Mouse (Mus musculus): ENCODE data around the gene Scgb1a1. TPM values are rescaled to one million over a fixed set of nuclear protein-coding genes. Genes with fewer than 3 reads are reported as not detected.

The Scgb1a1 gene
- polyA plus RNA-seq, 1 experiment = not detected

DNA sequence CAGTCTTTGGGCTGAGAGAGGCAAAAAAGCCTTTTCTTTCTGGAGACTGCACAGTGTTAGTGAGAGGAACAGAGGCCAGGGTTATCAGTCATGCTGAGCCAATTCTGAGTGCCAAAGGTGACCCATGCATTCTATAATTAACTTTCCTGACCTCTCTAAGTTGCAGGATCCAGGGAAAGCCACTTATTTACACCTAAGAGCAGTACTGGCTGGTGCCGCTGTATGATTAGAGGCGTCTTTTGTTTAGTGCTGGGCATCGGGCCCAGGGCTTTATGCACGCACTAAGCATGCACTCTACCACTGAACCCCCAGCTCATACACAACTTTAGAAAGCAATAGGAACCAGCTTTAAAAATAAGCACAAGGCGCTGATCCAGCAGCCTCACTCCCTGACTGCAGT, 29.5 kb upstream of the Scgb1a1 start:
- TF ChIP-seq CTCF (IDR thresholded peaks at IDR 0.05; ENCODE audit: borderline replicate concordance, insufficient read depth, low read length) (no peak), POLR2A (IDR thresholded peaks at IDR 0.05; ENCODE audit: low read depth, low read length) (no peak)
- Histone ChIP-seq H3K27ac (ENCODE audit: insufficient read depth, low read length) (no peak overlapping the region), H3K4me3 (ENCODE audit: insufficient read depth, low read length) (no peak overlapping the region), H3K4me1 (ENCODE audit: control insufficient read depth, insufficient read depth, low read length) (no peaks in the 10 kb centered on the region)

DNA sequence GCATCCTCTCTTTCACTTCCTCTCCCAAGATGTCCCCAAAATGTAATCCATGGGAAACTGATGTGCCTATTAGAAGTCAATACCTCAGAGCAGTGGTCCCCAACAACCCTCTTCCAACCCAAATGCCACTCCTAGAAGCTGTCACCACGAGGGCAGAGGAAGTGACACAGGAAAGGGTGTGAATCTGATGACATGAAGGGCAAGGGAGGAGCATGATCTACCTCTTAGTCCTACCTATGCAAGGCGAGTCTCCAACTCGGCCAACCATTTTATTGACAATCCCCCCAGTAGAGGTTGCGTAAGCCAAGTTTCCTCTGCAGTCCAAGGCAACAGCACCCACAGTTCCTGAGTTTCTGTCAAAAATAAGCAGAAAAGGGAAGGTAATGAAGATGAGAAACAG, 28.5 kb upstream of the Scgb1a1 start:
- no peak overlapping the region for H3K27ac ChIP-seq (ENCODE audit: insufficient read depth, low read length)
- TF ChIP-seq CTCF (IDR thresholded peaks at IDR 0.05; ENCODE audit: borderline replicate concordance, insufficient read depth, low read length) (no peak), POLR2A (IDR thresholded peaks at IDR 0.05; ENCODE audit: low read depth, low read length) (no peak)
- H3K4me1 ChIP-seq (ENCODE audit: control insufficient read depth, insufficient read depth, low read length) = no peaks in the 10 kb centered on the region
- no peak overlapping the region for H3K4me3 ChIP-seq (ENCODE audit: insufficient read depth, low read length)

GRCm38 (mm10) chr19:9112043-9112442, 24.3 kb upstream of the Scgb1a1 start:
- Histone ChIP-seq H3K4me3 (ENCODE audit: insufficient read depth, low read length) (no peak overlapping the region), H3K4me1 (ENCODE audit: control insufficient read depth, insufficient read depth, low read length) (0 out of 2 replicates have a peak, but pooled peaks cover 4% of the 10 kb centered on the region), H3K27ac (ENCODE audit: insufficient read depth, low read length) (no peak overlapping the region)
- no peak for TF ChIP-seq CTCF (IDR thresholded peaks at IDR 0.05; ENCODE audit: borderline replicate concordance, insufficient read depth, low read length)
- TF ChIP-seq POLR2A (IDR thresholded peaks at IDR 0.05; ENCODE audit: low read depth, low read length) = no peak

GRCm38 (mm10) chr19:9110182-9110869, 22.6 kb upstream of the Scgb1a1 start:
- Histone ChIP-seq H3K27ac (ENCODE audit: insufficient read depth, low read length) (no peak overlapping the region), H3K4me1 (ENCODE audit: control insufficient read depth, insufficient read depth, low read length) (0 out of 2 replicates have a peak, but pooled peaks cover 11% of the 10 kb centered on the region), H3K4me3 (ENCODE audit: insufficient read depth, low read length) (no peak overlapping the region)
- no peak for TF ChIP-seq CTCF (IDR thresholded peaks at IDR 0.05; ENCODE audit: borderline replicate concordance, insufficient read depth, low read length)
- TF ChIP-seq POLR2A (IDR thresholded peaks at IDR 0.05; ENCODE audit: low read depth, low read length) = no peak

DNA sequence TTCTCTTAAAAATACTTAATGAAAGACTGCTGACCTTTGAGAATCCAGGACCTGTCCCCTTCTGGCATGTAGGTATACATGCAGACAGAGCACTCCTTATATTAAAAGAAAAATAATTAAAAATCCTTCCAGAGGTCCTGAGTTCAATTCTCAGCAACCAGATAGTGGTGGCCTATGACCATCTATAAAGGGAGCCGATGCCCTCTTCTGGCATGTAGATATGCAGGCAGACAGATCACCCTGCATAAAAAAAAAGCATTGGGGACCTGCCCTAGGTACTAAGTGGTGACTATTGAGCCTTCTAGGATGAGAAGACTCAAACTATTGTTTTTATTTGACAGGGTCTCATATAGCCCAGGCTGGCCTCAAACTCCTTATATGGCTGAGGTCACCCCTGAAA, 20.8 kb upstream of the Scgb1a1 start:
- H3K27ac ChIP-seq (ENCODE audit: insufficient read depth, low read length) = no peak overlapping the region
- no peak for TF ChIP-seq POLR2A (IDR thresholded peaks at IDR 0.05; ENCODE audit: low read depth, low read length)
- TF ChIP-seq CTCF (IDR thresholded peaks at IDR 0.05; ENCODE audit: borderline replicate concordance, insufficient read depth, low read length) = no peak
- H3K4me1 ChIP-seq (ENCODE audit: control insufficient read depth, insufficient read depth, low read length) = 0 out of 2 replicates have a peak, but pooled peaks cover 11% of the 10 kb centered on the region
- no peak overlapping the region for H3K4me3 ChIP-seq (ENCODE audit: insufficient read depth, low read length)

GRCm38 (mm10) chr19:9107379-9107755, 19.6 kb upstream of the Scgb1a1 start:
- Histone ChIP-seq H3K4me1 (ENCODE audit: control insufficient read depth, insufficient read depth, low read length) (0 out of 2 replicates have a peak, but pooled peaks cover 11% of the 10 kb centered on the region), H3K4me3 (ENCODE audit: insufficient read depth, low read length) (no peak overlapping the region), H3K27ac (ENCODE audit: insufficient read depth, low read length) (peak overlapping the region; percentile 74)
- TF ChIP-seq POLR2A (IDR thresholded peaks at IDR 0.05; ENCODE audit: low read depth, low read length) (no peak), CTCF (IDR thresholded peaks at IDR 0.05; ENCODE audit: borderline replicate concordance, insufficient read depth, low read length) (no peak)

DNA sequence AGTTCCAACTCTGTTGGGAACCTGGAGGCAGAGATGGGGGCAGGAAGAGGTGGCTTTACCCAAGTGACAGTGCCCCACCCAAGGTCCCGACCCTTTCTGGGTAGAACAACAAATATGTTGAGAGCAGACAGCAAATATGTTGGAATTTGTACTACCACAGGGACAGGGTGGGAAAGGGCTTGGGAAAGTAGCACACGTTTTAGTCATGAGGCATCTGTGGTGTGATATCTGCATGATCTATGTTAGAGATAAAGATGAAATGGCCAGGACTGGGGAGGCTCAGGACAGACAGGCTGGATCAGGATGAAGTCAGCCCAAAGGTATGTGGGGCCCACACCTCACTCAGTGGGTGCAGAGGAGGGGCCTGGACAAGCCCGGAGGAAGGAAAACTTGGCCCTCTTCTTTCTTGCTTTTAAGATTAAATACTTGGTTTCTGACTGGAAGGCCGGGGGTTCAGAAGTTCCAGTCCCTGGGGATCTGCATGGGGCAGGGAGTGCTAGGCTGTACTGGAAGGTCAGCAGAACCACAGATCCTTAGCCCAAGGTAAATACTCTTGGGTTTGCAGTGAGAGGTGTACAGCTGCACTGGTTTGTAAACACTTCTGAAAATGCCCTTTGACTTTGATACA, 19.1 kb upstream of the Scgb1a1 start:
- no peak overlapping the region for H3K4me3 ChIP-seq (ENCODE audit: insufficient read depth, low read length)
- TF ChIP-seq POLR2A (IDR thresholded peaks at IDR 0.05; ENCODE audit: low read depth, low read length) = no peak
- TF ChIP-seq CTCF (IDR thresholded peaks at IDR 0.05; ENCODE audit: borderline replicate concordance, insufficient read depth, low read length) = no peak
- peak overlapping the region; percentile 74 for H3K27ac ChIP-seq (ENCODE audit: insufficient read depth, low read length)
- H3K4me1 ChIP-seq (ENCODE audit: control insufficient read depth, insufficient read depth, low read length) = 0 out of 2 replicates have a peak, but pooled peaks cover 11% of the 10 kb centered on the region

- TF ChIP-seq CTCF (IDR thresholded peaks at IDR 0.05; ENCODE audit: borderline replicate concordance, insufficient read depth, low read length) (no peak), POLR2A (IDR thresholded peaks at IDR 0.05; ENCODE audit: low read depth, low read length) (no peak)
- peak overlapping the region; percentile 74 for H3K27ac ChIP-seq (ENCODE audit: insufficient read depth, low read length)
- H3K4me3 ChIP-seq (ENCODE audit: insufficient read depth, low read length) = no peak overlapping the region
- H3K4me1 ChIP-seq (ENCODE audit: control insufficient read depth, insufficient read depth, low read length) = 0 out of 2 replicates have a peak, but pooled peaks cover 11% of the 10 kb centered on the region
These were observed 18.3 kb upstream of the Scgb1a1 start for GRCm38 (mm10) chr19:9106096-9106495.

DNA sequence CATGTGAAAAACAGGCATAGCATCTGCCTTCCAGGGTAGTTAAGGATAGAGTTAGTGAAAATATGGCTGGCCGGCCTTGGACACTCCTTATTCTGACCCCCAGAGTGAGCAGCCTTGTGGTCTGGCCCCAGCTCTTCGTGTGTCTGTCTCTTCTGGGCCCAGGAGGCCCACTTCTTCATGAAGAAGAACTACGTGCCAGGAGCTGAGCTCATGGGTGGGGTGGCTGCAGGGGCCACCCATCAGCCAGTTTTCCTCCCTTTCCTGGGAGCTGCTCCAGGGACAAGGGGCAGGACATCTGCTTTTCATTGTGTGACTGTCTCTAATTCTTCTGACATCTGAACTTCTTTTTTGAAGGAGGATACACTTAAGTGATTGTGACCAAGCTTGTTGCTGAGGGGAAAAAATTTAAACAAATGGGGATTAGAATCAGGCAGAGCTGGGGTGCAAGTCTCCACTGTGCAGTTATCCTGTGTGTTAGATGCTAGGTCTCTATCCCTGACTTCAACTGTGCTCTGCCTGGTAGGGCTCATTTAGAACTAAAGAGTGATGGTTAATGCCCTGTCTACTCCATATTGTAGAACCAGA, 17.4 kb upstream of the Scgb1a1 start:
- 0 out of 2 replicates have a peak, but pooled peaks cover 11% of the 10 kb centered on the region for H3K4me1 ChIP-seq (ENCODE audit: control insufficient read depth, insufficient read depth, low read length)
- peak overlapping the region; percentile 74 for H3K27ac ChIP-seq (ENCODE audit: insufficient read depth, low read length)
- no peak overlapping the region for H3K4me3 ChIP-seq (ENCODE audit: insufficient read depth, low read length)
- no peak for TF ChIP-seq POLR2A (IDR thresholded peaks at IDR 0.05; ENCODE audit: low read depth, low read length)
- TF ChIP-seq CTCF (IDR thresholded peaks at IDR 0.05; ENCODE audit: borderline replicate concordance, insufficient read depth, low read length) = no peak

DNA sequence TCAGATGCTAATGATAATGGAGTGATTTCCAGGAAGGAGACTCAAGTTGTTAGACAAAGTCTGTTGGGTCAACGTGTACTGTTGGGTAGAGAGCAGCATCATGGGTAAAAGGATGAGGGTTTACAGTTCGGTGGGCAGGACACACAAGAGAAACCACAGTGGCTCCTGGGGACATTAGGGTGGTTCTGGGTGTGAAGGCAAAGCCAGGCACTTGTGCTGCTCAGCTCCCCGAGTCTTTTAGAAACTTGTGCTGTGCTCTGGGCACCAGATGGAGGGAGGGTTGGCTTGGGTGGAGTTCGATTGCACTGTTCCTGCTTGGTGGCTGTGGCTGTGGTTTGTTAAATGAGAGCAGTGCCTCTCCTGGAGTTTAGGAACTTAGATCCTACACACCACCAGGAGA, 16.2 kb upstream of the Scgb1a1 start:
- Histone ChIP-seq H3K4me1 (ENCODE audit: control insufficient read depth, insufficient read depth, low read length) (0 out of 2 replicates have a peak, but pooled peaks cover 11% of the 10 kb centered on the region), H3K27ac (ENCODE audit: insufficient read depth, low read length) (no peak overlapping the region), H3K4me3 (ENCODE audit: insufficient read depth, low read length) (no peak overlapping the region)
- TF ChIP-seq CTCF (IDR thresholded peaks at IDR 0.05; ENCODE audit: borderline replicate concordance, insufficient read depth, low read length) = no peak
- TF ChIP-seq POLR2A (IDR thresholded peaks at IDR 0.05; ENCODE audit: low read depth, low read length) = no peak

Data from embryonic fibroblast, embryonic 13.5 days (primary cell).